Comparison of ENCODE assay signal across 18 mouse cellular contexts in the genomic region with DNA sequence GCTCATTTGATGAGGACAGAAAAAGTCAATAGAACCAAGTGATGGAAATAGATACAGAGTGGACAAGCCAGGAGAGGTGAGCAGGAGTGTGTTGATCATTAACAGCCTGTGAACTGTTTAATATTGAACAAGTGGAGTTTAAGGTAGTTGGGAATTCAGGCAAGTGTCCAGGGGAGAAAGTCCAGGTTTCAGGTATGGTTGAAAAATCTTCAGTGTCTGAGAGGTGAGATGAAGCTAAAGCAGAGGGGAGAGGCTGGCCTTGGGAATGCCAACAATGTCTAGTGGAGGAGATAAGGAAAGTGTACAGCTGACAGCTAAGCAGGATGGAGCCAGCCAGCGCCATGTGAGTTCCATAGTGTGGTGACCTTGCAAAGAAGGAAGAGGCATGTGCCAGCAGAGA. TPM values are rescaled to one million over a fixed set of nuclear protein-coding genes. Genes with fewer than 3 reads are reported as not detected.
DNase-seq lines count a peak whose midpoint lies in the region; ATAC-seq and TF ChIP-seq lines count a peak whose summit lies in the region.
"Had no signal": no experiment of that assay in that cellular context is flagged by ENCODE, and none has a peak within 500 bp of the region (broad histone marks: within the 10 kb centered on the region; RNA-seq: fewer than 3 reads in every experiment).

No protein-coding gene starts in this region.

- no peaks in the 10 kb centered on the region for H3K36me3 ChIP-seq in lung, embryonic 14.5 days (ENCODE audit: insufficient read depth)
- no peaks in the 10 kb centered on the region for H3K36me3 ChIP-seq in kidney, embryonic 16.5 days (ENCODE audit: insufficient read depth, low read length)
- no peaks in the 10 kb centered on the region for H3K36me3 ChIP-seq in liver, embryonic 15.5 days (replicated peaks)
- H3K36me3 ChIP-seq: embryonic facial prominence, embryonic 13.5 days; forebrain, embryonic 10.5 days; hindbrain, embryonic 10.5 days; midbrain, embryonic 15.5 days; stomach, embryonic 15.5 days had no signal

- intact Hi-C loops in heart, postnatal 10 days (cut with DNase I): no loop called here

- no peak for TF ChIP-seq POLR2A in lung, adult 2 months (IDR thresholded peaks at IDR 0.05; ENCODE audit: borderline replicate concordance, extremely low read depth, low read depth, low read length)

- no peak overlapping the region for H3K4me3 ChIP-seq in lung, embryonic 14.5 days (ENCODE audit: low read depth, low read length)
- H3K4me3 ChIP-seq in lung, adult 2 months (replicated peaks; ENCODE audit: extremely low read depth, low read depth, low read length): no peak overlapping the region
- H3K4me3 ChIP-seq in kidney, embryonic 16.5 days (ENCODE audit: low read length): no peak overlapping the region
- H3K4me3 ChIP-seq in liver, embryonic 15.5 days (replicated peaks): no peak overlapping the region
- H3K4me3 ChIP-seq: embryonic facial prominence, embryonic 13.5 days; forebrain, embryonic 10.5 days; hindbrain, embryonic 10.5 days; midbrain, embryonic 15.5 days; stomach, embryonic 15.5 days had no signal

- H3K27me3 ChIP-seq in lung, embryonic 14.5 days (ENCODE audit: insufficient read depth, low read length): no peaks in the 10 kb centered on the region
- H3K27me3 ChIP-seq in kidney, embryonic 16.5 days (ENCODE audit: insufficient read depth, low read length): no peaks in the 10 kb centered on the region
- no peaks in the 10 kb centered on the region for H3K27me3 ChIP-seq in liver, embryonic 15.5 days
- H3K27me3 ChIP-seq: embryonic facial prominence, embryonic 13.5 days; midbrain, embryonic 15.5 days; stomach, embryonic 15.5 days had no signal

- no peak overlapping the region for H3K4me2 ChIP-seq in lung, embryonic 14.5 days
- H3K4me2 ChIP-seq in kidney, embryonic 16.5 days (replicated peaks; ENCODE audit: low read depth, low read length): no peak overlapping the region
- no peak overlapping the region for H3K4me2 ChIP-seq in liver, embryonic 15.5 days
- H3K4me2 ChIP-seq: embryonic facial prominence, embryonic 13.5 days; midbrain, embryonic 15.5 days; stomach, embryonic 15.5 days had no signal

- no peak overlapping the region for H3K9ac ChIP-seq in lung, embryonic 14.5 days
- no peak overlapping the region for H3K9ac ChIP-seq in kidney, embryonic 16.5 days (replicated peaks; ENCODE audit: low read length)
- H3K9ac ChIP-seq in liver, embryonic 15.5 days: no peak overlapping the region
- H3K9ac ChIP-seq: embryonic facial prominence, embryonic 13.5 days; midbrain, embryonic 15.5 days; stomach, embryonic 15.5 days had no signal

- TF ChIP-seq CTCF in lung, embryonic 14.5 days (IDR thresholded peaks at IDR 0.05; ENCODE audit: low read depth): no peak
- no peak for TF ChIP-seq CTCF in lung, adult 2 months (IDR thresholded peaks at IDR 0.05; ENCODE audit: insufficient read depth, low read length)

- ATAC-seq in lung, embryonic 14.5 days (ENCODE audit: insufficient read depth): peak; percentile 47; the same call in 1 of the 2 replicates
- ATAC-seq in kidney, embryonic 16.5 days (ENCODE audit: low FRiP score, low TSS enrichment): peak; percentile 61; the same call in 1 of the 2 replicates
- peak; percentile 54 for ATAC-seq in liver, embryonic 15.5 days (ENCODE audit: insufficient read depth)
- ATAC-seq: CD4-positive, CD25-positive, alpha-beta regulatory T cell, adult 4 months; midbrain, embryonic 15.5 days had no signal

- H3K27ac ChIP-seq in lung, embryonic 14.5 days (ENCODE audit: low read depth): peak overlapping the region; percentile 46; the same call in 1 of the 2 replicates
- H3K27ac ChIP-seq in kidney, embryonic 16.5 days (ENCODE audit: low read length): peak overlapping the region; percentile 61; the same call in 1 of the 2 replicates
- peak overlapping the region; percentile 43 for H3K27ac ChIP-seq in liver, embryonic 15.5 days (replicated peaks)
- H3K27ac ChIP-seq: embryonic facial prominence, embryonic 13.5 days; forebrain, embryonic 10.5 days; hindbrain, embryonic 10.5 days; macrophage; midbrain, embryonic 15.5 days; stomach, embryonic 15.5 days had no signal

- peak; percentile 24 for DNase-seq in lung, embryonic 14.5 days
- DNase-seq in lung, adult 2 months: no peak
- peak; percentile 23 to 39 for DNase-seq in heart, postnatal 10 days
- DNase-seq in thymus, adult 18-20 months: no peak
- DNase-seq in left cerebral cortex, adult 8-10 months (ENCODE audit: low spot score in 2 of 2): no peak
- DNase-seq in spleen, postnatal 10 days (ENCODE audit: low spot score in 2 of 2): no peak
- DNase-seq: adrenal gland, postnatal 36 days; left cerebral cortex, postnatal 4 days; thymus, postnatal 14 days had no signal

- WGBS in lung, embryonic 14.5 days: 60% methylated on average over 1 of the region's 1 CpGs
- 54% methylated on average over 1 of the region's 1 CpGs for WGBS in lung, adult 2 months
- WGBS in kidney, embryonic 16.5 days: 82% methylated on average over 1 of the region's 1 CpGs
- WGBS in liver, embryonic 15.5 days (ENCODE audit: insufficient replicate concordance): 63% methylated on average over 1 of the region's 1 CpGs

- H3K4me1 ChIP-seq in lung, embryonic 14.5 days (ENCODE audit: insufficient read depth): no peaks in the 10 kb centered on the region
- no peaks in the 10 kb centered on the region for H3K4me1 ChIP-seq in lung, adult 2 months (ENCODE audit: control insufficient read depth, insufficient read depth, low read length)
- H3K4me1 ChIP-seq in kidney, embryonic 16.5 days (ENCODE audit: insufficient read depth, low read length): no peaks in the 10 kb centered on the region
- H3K4me1 ChIP-seq in liver, embryonic 15.5 days (replicated peaks): 0 out of 2 replicates have a peak, but pooled peaks cover 4% of the 10 kb centered on the region
- H3K4me1 ChIP-seq: embryonic facial prominence, embryonic 13.5 days; forebrain, embryonic 10.5 days; hindbrain, embryonic 10.5 days; midbrain, embryonic 15.5 days; stomach, embryonic 15.5 days had no signal

- no peaks in the 10 kb centered on the region for H3K9me3 ChIP-seq in lung, embryonic 14.5 days (ENCODE audit: low read depth, low read length)
- H3K9me3 ChIP-seq in kidney, embryonic 16.5 days (ENCODE audit: low read length): peaks cover 4% of the 10 kb centered on the region; the same call in 1 of the 2 replicates
- H3K9me3 ChIP-seq in liver, embryonic 15.5 days (replicated peaks): no peaks in the 10 kb centered on the region
- H3K9me3 ChIP-seq: embryonic facial prominence, embryonic 13.5 days; forebrain, embryonic 10.5 days; hindbrain, embryonic 10.5 days; midbrain, embryonic 15.5 days; stomach, embryonic 15.5 days had no signal

RNA-seq across cellular contexts. Expression of a gene that starts 11.7 kb away (rescaled TPM):
- polyA plus RNA-seq in lung, embryonic 14.5 days (2014; fragmentation: Nextera tagmentation; extraction: Ambion mirVana): 13.4 and 15.4 TPM in 2 replicates
- 2.9 and 3.8 TPM in 2 replicates for polyA plus RNA-seq in lung, adult 2 months (2012; rRNA removed)
- total RNA-seq in heart, postnatal 10 days (2021): 1 to 10 TPM; 4.7 to 5.8 TPM
- 17.9 and 19.1 TPM in 2 replicates for polyA plus RNA-seq in kidney, embryonic 16.5 days (2015; fragmentation: Nextera tagmentation; extraction: Ambion mirVana)
- 12.2 and 14.3 TPM in 2 replicates for polyA plus RNA-seq in liver, embryonic 15.5 days (2015; fragmentation: Nextera tagmentation; extraction: Ambion mirVana)
- 1 to 10 TPM; 3.4 to 6.5 (median 3.6) TPM for total RNA-seq in left cerebral cortex, adult 8-10 months (2022)
- polyA plus RNA-seq: CD4-positive, CD25-positive, alpha-beta regulatory T cell, adult 4 months; macrophage had no signal

Comparison
In these comparisons a context has a peak if more than half of its experiments do, and no peak if none do; other contexts are left out.
1. DNase-seq: peak in lung, embryonic 14.5 days (single experiment) and heart, postnatal 10 days (2 of 2); none in lung, adult 2 months (single experiment), thymus, adult 18-20 months (0 of 2), left cerebral cortex, adult 8-10 months (0 of 2) and spleen, postnatal 10 days (0 of 2).
2. Peak in every context shown above with its lines, with median percentiles within 50 percentile points of each other: ATAC-seq and H3K27ac ChIP-seq.